Mouse (Mus musculus): ENCODE results near the gene Xlr4a. TPM values are rescaled to one million over a fixed set of nuclear protein-coding genes. Genes with fewer than 3 reads are reported as not detected.

Gene Xlr4a
- not detected for polyA plus RNA-seq (2012; fragmentation: generic; extraction: Trizol)

DNA sequence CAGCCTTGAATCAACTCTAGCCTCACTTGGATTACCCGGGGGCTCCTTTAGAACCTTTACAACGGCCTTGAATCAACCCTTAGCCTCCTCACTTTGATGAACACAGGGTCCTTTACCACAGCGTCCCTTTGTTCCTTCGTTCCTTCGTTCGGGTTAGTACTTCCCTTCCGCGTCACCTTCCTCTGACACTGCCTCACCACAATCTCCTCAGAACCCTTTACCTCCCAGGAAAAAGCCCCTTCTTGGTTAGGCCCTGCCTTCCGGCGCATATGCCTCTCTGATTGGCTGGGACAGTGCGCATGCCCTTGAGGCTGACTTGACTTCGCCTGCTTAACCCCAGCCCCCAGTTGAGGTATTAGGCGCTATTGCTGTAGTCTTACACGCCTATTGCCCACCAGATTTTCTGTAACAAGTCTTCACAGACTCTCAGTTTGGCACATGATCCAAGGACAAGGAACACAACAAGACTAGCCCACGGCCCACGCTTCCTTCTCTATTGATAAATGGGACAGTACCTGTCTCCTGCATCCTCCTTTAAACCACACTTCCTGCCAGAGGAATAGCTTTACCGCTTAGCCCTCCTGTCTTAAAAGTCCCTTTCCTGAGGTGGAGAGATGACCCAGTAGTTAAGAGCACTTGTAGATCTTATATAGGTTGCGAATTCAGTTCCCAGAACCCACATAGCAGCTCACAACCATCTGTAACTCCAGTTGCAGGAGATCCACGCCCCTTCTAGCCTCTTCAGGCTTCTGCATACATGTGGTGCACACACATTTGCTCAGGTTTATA lies at the start of gene Xlr4a:
Gene Xlr4a (minus strand): TSS at position 212 of the 789 bp plus-strand sequence.

DNA sequence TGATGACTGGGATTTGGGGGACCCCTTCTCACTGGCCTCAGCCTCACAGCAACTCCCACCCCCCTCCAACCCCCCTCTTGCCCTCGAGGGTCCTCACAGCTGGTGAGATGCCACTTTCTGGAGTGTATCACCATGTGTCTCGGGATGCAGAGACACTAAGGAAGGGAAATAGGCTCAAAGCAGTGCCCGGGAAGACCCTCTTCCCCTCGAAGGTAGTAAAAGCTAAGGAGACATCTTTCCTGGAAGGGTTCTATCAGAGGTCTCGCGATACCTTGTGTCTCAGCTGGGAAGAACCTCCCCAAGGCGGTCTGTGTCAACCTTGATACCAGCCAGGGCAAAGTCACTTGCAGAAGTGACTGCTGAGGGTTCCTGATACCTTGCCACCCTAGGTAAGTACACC lies 34.5 kb upstream of the Xlr4a start, which contains the start of gene Gm14685:
Gene Gm14685 (plus strand): TSS at position 301 of the 400 bp plus-strand sequence.

DNA sequence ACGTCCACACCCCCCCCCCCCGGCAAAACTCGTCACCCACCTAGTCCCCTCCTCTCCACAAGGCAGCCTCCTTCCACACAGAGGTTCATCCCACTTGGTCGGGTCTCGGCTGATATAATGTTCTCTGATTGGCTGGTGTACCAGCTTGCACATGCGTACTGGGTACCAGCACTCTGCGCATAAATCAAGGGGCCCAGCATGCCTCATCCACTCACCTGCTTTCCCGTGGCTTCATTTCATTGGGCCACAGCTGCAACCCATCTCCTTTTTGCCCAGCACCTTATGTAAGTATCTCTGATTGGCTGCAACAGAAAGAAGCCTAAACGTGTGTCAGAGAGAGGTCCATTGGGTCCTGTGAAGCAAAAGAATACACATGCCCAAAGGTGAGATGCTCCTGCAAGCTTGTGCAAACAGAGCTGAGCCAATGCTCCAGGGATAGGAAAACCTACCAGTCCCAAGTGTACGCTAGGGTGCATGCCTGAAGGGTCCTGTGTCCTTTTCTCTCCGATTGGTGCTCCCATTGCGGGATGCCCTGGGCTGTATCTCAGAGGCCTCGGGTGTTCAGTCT lies 14.7 kb upstream of the Xlr4a start, which contains the start of gene Xlr3a:
Gene Xlr3a (minus strand): TSS at position 155 of the 568 bp plus-strand sequence.

DNA sequence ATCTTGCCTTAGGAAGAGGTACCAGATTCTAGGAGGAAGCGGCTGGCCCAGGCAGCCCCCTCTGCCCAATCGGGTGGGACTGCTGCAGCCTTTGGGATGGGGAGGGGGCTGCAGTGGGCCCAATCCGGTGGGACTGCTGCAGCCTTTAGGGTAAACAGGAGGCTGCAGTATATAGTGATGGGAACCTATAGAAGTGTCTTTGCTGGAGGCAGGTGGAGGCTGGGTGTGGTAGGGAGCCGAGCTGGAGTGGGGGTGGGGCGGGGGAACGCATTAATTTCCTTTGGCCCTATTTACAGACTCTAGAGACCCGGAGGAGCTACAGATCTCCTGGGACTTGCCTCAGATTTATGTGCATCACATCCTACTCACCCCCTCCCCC lies 17.9 kb downstream of the Xlr4a start, which contains the start of gene Pnma3:
Gene Pnma3 (plus strand): TSS at position 373 of the 379 bp plus-strand sequence.

DNA sequence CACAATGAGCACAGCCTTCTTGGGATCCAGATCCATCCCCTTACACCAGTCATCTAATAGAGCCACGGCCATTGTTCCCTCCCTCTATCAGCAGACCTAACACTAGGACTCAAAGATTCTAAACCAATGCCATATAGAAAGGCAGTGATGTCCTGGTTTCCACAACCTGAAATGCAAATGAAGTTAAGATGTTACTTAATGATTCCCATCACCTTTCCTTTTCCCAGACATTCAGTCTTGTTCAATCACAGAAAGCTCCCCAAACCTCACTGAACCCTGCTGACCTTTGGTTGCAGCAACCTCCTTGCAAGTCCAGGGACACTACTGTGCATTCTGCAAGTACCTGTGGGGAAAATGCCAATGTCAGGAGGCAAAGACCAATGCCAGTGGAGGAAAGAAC lies 45.3 kb downstream of the Xlr4a start, which contains the start of gene Pnma5:
Gene Pnma5 (minus strand): TSS at position 101 of the 400 bp plus-strand sequence.

Other genes starting within 250 kb of the Xlr4a start
- gene Cetn2, start 164.1 kb downstream of the Xlr4a start, polyA plus RNA-seq (2012; fragmentation: generic; extraction: Trizol) = 10 to 100 TPM in 1 of 2 experiments, 1 to 10 TPM in 1; 2.9 to 35.3 TPM
- gene Nsdhl, start 163.9 kb downstream of the Xlr4a start, polyA plus RNA-seq (2012; fragmentation: generic; extraction: Trizol) = 10 to 100 TPM; 13.5 to 36.9 TPM
- gene Zfp185, start 95.1 kb downstream of the Xlr4a start, polyA plus RNA-seq (2012; fragmentation: generic; extraction: Trizol) = under 1 TPM in 1 of 2 experiments, not detected in 1; 0.04 TPM
- gene Pnma5, start 45.4 kb downstream of the Xlr4a start, polyA plus RNA-seq (2012; fragmentation: generic; extraction: Trizol) = under 1 TPM; 0.05 to 0.25 TPM
- not detected for gene Pnma3, start 17.7 kb downstream of the Xlr4a start, polyA plus RNA-seq (2012; fragmentation: generic; extraction: Trizol)
- under 1 TPM; 0.08 to 0.30 TPM for gene Xlr3a, start 14.6 kb upstream of the Xlr4a start, polyA plus RNA-seq (2012; fragmentation: generic; extraction: Trizol)
- gene Gm14685, start 34.6 kb upstream of the Xlr4a start, polyA plus RNA-seq (2012; fragmentation: generic; extraction: Trizol) = not detected
- gene Xlr5b, start 66.3 kb upstream of the Xlr4a start, polyA plus RNA-seq (2012; fragmentation: generic; extraction: Trizol) = not detected
- gene DXBay18, start 67.0 kb upstream of the Xlr4a start, polyA plus RNA-seq (2012; fragmentation: generic; extraction: Trizol) = not detected
- not detected for gene Spin2d, start 94.5 kb upstream of the Xlr4a start, polyA plus RNA-seq (2012; fragmentation: generic; extraction: Trizol)
- not detected for gene Xlr3b, start 109.7 kb upstream of the Xlr4a start, polyA plus RNA-seq (2012; fragmentation: generic; extraction: Trizol)
- not detected for gene Xlr4b, start 131.9 kb upstream of the Xlr4a start, polyA plus RNA-seq (2012; fragmentation: generic; extraction: Trizol)
- 1 to 10 TPM; 5.0 to 6.2 TPM for gene F8a, start 145.8 kb upstream of the Xlr4a start, polyA plus RNA-seq (2012; fragmentation: generic; extraction: Trizol)
- not detected for gene Xlr4c, start 160.7 kb upstream of the Xlr4a start, polyA plus RNA-seq (2012; fragmentation: generic; extraction: Trizol)
- under 1 TPM; 0.04 TPM for gene Xlr3c, start 182.9 kb upstream of the Xlr4a start, polyA plus RNA-seq (2012; fragmentation: generic; extraction: Trizol)
- not detected for gene Xlr5a, start 210.5 kb upstream of the Xlr4a start, polyA plus RNA-seq (2012; fragmentation: generic; extraction: Trizol)
- not detected for gene Xlr5c, start 210.5 kb upstream of the Xlr4a start, polyA plus RNA-seq (2012; fragmentation: generic; extraction: Trizol)